Mouse (Mus musculus) left cerebral cortex, postnatal 14 days (tissue): ENCODE measurements around the gene Cyb5rl. TPM values are rescaled to one million over a fixed set of nuclear protein-coding genes. Genes with fewer than 3 reads are reported as not detected.
"Not testable (repeated sequence)": the region's sequence is repeated elsewhere in the genome, so short reads cannot be mapped to it uniquely, and the experiment has no call there.

Experiments
- DNase-seq, 2 experiments: peaks; one replicate each; pipeline ENCODE4 v3.0.0; 2021 to 2022; ENCODE audit warnings: low spot score in 2 of 2, mixed read lengths in 1 of 2
- intact Hi-C: fragments of 180-260 bp; cut with DNase I; formaldehyde crosslinking; loops from one replicate; pipeline ENCODE4 v1.15.1; 2025
- total RNA-seq, 2 experiments: library from RNA; stranded (reverse); gene quantifications; 2 replicates each; pipeline ENCODE4 v1.2.3; 2021

Cyb5rl gene
- total RNA-seq, 2 experiments from 2014 or later = 4.6 to 7.7 TPM

DNA sequence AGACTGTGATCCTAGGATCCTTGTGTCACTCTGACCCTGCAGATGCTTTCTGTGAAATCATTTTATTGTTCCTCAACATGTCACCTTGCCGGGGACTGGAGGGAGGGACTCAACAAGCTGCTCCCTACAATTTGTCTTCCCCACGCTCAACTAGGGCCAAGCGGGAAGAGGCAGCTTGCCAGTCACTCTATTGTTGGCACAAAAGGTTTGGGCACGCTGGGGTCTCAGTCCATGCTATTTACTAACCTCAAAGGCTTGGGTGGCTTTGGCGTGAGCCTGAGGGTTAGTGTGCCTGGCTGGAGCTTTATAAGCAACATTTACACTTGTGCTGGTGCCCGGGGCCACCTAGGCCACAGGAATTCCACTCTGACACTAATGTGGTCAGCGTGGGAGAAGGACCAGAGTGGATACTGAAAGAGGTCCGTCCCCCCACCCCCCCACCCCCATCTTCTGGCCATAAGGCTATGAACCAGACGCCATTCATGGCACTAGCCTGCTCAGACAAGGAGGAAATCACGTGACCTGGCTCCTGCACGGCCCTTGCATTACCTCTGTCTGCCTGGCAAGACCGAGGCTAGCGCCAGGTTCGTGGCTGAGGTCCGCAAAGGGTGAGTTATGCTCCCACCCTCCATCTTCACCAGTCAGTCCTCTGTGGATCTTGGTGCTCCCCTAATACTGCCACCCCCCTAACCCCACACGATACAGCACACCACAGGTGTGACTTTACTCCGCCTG lies 32.2 kb downstream of the Cyb5rl start:
- intact Hi-C loops = no loop called here
- no peak for DNase-seq

DNA sequence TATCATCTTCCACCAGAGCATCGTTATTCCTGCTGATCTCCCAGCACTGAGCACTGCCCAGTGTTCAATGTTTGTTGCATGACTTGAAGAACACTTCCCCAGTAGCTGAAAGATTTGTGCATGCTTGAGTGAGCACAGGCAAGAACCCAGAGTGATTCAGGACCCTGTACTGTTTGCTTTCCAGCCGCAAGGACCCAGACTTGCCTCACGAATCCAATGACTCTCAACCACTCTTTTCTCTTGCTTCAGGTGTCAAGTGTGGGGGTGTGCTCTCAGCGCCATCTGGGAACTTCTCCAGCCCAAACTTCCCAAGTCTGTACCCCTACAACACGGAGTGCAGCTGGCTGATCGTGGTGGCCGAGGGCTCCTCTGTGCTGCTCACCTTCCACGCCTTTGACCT lies 35.4 kb downstream of the Cyb5rl start:
- no peak for DNase-seq
- intact Hi-C loops = no loop called here

DNA sequence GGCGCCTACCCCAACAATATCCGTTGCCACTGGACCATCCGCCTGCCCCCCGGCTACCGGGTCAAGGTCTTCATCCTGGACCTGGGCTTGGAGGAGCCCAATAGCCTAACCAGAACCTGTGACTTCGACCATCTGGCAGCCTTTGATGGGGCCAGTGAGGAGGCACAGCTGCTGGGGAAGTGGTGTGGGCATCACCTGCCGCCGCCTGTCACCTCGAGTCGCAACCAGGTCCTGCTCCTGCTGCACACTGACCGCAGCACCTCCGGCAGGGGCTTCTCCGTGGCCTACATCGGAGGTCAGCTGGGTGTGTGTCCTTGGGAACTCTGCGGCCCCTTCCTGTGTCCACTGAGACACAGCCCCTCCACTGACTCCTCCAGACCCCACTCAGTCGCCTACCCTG lies 40.0 kb downstream of the Cyb5rl start:
- intact Hi-C loops = no loop called here
- DNase-seq = no peak

DNA sequence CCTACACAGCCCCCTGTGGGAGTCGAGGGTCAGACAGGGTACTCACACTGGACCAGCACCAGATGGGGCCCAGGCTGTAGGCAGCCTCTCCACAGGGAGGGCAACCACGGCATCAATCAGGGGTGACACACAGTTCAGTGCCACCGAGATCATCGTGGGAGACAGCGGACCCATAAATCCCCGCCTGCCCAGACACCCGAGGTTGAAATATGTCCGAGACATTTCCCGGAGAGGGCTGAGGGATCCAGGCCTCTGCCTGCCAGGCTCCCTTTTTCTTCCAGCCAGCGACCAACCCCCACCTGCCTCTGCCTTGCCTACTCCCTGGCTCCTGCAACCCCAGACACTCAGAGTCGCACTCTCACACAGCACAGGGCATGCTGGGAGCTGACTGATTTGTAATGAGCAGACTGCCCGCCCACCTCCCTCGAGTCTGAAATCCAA lies 41.5 kb downstream of the Cyb5rl start:
- peak; percentile 34 to 37 for DNase-seq
- intact Hi-C loops = no loop called here

DNA sequence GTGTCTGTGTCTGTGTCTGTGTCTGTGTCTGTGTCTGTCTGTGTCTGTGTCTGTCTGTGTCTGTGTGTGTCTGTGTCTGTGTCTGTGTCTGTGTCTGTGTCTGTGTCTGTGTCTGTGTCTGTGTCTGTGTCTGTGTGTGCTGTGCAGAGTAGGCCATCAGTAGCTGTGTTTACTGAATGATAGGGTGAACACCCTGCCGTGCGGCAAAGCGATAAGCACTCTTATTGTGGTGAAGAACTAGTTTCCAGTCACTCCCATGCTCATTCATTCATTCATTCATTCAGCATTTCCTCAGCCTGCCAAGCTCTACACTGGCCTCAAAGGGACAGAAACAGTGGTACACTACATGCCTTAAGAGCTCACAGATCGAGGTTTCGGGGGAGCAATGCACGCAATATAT lies 42.4 kb downstream of the Cyb5rl start:
- DNase-seq, intact Hi-C loops: not testable (repeated sequence)

DNA sequence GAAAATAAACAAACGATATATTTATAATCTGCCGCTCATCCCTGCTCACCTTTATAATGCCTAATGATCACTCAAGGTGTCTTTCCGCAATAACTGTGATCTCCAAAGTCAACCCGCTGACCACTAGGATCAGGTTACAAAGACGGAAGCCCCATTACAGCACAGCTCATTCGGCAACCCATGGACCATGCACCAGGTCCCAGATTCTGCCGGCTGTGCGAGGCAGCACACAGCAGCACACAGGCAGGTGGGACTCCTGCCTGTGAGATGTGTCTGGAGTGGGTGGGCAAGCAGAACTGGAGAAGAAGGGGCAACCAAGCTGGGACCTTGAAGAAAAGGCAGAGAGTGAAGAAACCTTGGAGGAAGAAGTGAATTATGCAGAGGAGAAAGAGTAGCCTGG lies 47.5 kb downstream of the Cyb5rl start:
- no peak for DNase-seq
- intact Hi-C loops = no loop called here

DNA sequence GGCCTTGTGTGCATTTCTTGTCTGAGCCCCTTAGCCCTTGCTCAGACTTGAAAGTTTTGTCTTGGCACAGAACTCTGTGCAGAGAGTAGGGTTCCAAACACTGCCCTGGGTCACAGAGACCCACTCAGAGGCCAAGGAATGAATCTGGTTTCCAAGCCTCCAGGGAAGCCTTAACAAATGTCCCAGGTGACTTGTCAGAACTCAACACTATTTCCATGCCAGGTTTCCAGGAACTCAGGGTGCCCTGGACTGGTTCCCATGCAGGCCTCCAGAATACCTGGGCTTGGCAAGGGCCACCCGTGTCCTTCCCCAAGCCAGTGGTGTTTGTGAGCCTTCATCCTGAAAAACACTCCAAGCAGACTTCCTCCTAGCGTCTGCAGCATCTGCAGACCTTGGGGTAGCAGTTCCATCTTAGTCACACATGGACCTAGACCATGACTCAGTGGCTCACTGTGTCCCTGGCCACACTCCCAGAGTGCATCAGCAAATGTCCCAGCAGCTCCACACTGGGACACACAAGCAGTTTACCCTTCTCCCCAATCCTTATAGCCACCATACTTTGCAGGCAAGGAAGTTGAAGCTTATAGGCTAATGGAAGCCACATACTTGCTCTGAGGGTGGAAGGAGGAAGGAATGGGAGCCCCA lies 51.1 kb downstream of the Cyb5rl start:
- intact Hi-C loops = no loop called here
- no peak for DNase-seq

DNA sequence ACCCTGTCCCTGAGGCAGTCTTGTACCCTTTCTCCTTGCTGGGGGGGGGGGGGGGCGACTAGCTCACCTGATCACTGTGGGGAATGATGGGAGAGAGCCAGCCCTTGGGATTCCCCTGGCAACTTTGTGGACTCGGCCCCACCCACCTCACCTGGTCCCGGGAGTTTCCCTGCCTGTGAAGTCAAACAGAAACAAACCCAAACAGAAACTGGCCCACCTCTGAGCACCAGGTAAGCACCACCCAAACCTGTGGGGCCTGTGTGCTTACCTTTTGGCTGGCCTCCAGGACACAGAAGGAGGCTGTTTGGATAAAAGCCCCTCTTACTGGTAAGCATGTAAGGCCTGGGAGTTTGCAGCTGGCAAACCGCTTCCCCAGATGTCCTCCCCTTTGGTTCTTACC lies 52.3 kb downstream of the Cyb5rl start:
- no peak for DNase-seq
- intact Hi-C loops = no loop called here

DNA sequence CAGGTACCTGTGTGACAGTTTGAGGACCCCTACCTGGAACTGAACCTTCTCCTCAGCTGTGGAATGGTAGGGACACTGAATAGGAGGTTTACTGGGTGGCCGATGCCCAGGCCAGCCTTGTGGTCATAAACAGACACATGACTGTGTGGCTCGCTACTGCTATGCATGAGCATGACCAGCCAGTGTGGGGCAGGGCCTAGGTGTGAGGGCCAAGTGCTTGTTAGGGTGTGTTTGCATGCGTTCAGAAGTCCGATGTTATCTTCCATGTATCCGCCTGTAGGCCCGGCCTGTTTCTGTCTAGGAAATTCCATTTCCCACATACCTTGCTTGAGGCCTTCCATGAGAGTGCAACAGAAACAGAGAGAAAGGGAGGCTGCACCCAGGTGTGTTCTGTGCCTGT lies 53.9 kb downstream of the Cyb5rl start:
- DNase-seq = no peak
- intact Hi-C loops = no loop called here

DNA sequence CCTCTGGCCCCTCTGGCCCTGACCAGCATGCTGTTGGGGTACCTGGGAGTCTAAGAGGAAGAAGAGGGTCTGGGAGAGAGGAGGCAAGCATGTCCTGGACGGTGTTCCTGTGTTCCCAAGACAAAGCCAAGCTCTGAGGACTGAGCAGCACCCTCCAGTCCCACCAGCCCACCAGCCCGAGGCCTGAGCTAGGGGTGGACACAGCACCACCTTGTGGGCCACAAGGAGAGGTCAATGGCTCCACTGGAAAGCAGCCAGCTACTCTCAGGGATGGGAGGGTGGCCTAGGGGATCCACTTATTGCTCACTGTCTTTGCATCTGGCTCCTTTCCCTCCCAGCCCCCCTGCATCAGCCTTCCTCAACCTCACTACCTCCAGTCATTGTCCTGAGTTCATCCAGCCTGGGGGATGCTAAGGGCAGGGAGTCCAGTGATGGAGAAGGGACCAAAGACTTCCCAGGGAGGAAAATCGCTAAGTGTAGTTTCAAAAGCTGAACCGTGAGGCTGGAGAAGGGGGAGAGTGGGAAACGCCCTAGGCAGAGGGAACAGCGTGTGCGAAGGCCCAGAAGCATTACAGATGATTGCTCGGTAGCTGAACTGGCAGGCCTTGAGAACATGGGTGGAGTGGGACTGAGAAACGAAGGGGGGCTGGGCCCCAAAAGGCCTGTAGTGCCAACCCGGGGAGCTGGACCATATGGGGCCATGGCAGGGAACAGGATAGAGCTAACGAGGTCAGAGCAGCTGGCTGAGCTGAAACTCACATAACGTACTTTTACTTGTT lies 54.6 kb downstream of the Cyb5rl start:
- intact Hi-C loops = no loop called here
- no peak for DNase-seq

DNA sequence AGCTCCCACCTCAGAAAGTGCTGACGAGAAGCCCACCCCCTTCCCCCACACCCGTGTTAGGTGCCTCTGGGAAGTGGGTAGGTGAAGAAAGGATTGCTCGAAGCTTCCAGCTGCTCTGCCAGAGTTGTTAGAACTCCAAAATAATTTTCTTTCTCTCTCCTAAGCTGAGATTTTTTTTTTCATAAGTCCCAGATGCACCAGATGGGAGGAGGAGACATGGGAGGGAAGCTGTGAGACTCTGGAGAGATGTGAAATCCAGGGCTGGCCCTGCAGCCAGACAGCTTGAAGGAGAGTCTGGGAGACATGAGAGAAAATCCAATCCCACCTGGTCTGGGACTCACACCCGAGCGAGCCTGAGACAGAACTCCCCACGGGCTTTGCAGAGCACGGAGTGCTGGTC lies 57.6 kb downstream of the Cyb5rl start:
- intact Hi-C loops = no loop called here
- peak in 1 of 2 experiments; percentile 64 for DNase-seq

DNA sequence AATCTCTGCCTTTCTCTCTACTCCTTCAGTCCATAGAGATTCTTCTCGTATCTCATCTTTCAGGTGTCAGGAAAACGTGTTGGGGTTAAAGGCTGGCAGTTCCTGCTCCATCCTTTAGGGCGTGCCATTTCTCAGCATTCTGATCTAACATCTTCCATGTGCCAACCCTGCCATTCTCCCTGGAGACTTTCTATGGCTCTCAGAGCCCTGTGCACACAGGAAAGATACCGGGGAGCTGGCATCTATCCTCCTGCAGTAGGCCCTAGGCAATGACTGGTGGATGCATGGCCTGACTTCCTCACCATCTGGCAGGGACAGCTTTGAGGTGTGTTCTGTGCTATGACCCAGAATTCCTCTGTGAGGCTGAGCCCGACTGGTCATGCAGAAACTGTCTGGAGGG lies 58.3 kb downstream of the Cyb5rl start:
- intact Hi-C loops = no loop called here
- no peak for DNase-seq

DNA sequence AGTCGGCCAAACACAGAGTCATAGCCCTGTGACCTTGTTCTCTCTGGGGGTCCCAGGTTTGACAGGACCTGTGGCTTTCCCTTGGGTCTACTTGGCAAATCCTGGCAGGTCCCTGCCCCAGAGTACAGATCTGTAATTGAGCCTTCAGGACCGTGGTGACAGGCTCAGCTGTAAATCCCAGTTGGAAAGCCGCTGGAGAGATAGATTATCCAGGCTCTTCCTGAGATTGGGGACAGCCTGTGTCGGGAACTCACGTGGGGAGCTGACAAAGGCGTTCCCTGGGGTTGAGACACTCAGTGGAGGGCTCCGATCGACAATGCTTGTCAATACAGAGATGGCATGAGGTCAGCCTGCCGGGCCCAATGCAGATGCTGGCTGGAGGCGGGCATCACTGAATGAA lies 59.6 kb downstream of the Cyb5rl start:
- DNase-seq = no peak
- intact Hi-C loops = no loop called here

DNA sequence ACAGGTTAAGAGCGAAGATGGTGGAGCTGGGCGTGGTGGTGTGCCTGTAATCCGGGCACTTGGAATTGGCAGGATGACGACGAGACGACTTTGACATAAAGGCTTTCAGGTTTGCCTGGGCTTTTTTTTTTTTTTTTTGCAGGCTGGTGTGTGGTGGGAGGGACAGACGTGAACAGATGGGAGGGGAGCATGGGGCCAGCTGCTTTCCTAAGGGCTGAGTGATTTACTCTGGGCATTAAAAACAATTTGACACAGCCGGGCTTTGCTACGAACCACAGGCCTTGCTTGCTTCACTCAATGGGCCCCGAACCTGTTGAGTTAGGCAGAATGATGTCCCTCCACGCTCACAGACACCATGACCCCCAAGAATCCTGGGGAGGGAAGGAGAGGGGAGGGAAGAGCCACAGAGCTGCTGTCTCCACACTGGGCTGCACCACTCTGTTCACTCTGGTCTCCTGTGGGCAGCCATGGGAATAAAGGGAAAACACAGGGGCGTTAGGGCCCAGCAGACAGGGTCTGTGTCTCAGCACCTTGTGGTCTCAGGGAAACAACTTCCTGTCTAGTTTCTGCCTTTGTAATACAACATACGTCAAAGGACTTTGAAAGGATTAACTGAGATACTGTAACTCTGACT lies 60.2 kb downstream of the Cyb5rl start:
- intact Hi-C loops = no loop called here
- DNase-seq = no peak

DNA sequence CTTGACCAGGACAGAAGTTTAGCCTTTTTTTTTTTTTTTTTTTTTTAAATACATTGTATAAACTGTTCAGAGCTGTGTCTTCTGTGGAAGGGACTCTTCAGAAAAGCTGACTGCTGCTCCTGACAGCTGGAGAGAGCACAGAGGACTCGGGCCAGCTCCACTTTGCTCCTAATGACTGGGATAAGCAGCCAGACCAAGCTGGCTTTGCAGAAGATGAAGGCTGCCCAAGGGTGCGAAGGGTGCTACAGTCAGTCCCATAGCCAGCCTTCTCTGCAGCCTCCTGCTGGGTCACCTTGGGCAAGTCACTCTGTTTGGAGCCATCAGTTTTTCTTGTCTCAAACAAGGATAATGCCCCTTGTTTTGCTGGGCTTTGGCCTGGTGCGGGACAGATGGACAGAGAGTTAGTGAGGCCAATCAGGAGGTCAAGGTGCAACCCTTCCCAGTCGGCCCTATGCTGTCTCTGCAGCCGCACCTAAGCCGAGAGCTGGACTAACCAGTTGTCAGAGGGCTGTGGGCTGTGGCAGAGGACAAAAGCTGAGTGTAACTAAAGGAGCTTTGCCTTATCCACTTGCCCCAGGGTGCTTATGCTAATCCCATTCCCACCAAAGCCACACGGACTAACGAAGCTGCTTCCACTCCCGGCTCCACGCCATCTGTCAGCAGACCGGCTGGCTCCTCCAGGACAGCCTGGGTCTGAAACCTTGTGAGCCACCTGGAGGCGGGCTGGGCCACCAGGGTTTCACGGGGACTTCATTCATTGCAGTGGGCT lies 61.3 kb downstream of the Cyb5rl start:
- intact Hi-C loops = no loop called here
- no peak for DNase-seq

DNA sequence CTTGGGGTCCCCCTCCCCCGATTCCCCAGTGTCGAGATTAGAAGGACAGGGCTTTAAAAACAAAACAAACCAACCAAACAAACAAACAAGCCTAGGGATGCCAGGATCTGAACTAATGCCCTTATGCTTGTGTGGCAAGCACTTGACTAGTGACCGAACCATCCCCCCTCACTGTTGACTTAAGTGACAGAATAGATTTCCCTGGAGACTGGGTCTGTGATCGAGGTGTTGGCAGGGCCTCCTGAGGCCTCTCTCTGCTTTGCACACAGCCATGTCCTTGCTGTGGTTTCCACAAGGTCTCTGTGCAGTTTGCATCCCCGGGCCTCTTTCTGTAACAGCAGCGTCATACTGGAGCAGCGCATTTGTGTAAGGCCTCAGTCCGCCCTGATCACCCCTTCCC lies 62.6 kb downstream of the Cyb5rl start:
- DNase-seq = no peak
- intact Hi-C loops = no loop called here

DNA sequence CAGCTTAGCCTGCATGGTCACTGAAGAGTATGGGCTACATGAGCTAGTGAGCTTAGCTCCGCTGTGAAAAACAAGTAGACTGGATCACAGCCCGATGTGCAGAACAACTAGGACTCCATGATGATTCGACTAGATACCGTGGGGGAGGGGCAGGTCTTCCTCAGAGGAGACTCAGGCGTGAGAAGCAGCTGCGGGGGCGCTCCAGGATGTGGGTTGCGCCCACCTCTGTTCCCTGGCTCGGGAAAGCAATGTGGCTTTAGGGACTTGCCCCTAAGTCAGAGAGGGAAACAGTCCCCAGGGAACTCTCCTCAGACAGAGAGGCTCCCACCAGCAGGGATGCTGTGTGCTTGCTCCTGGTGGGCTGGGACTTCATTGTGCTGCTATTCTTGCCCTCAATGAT lies 63.7 kb downstream of the Cyb5rl start:
- intact Hi-C loops = no loop called here
- peak; percentile 44 to 62 for DNase-seq

DNA sequence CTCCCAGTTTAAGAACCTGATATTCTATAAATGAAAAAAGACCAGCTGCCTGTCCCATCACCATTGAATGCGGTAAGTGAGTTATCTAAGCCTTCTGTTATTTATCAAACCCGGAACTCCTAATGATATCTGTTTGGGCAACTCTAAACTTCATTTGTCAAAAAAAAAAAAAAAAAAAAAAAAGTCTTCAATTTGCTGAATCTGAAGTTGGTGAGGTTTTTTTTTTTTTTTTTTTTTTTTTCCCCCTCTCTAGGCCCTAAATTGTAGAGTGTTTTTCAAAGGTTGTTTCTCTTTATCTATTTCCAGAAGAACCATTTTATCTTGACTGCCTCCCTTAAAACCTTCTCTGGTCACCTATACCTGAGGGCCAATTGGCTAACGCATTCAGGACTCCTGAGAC lies 68.1 kb downstream of the Cyb5rl start:
- DNase-seq = no peak
- intact Hi-C loops = no loop called here

DNA sequence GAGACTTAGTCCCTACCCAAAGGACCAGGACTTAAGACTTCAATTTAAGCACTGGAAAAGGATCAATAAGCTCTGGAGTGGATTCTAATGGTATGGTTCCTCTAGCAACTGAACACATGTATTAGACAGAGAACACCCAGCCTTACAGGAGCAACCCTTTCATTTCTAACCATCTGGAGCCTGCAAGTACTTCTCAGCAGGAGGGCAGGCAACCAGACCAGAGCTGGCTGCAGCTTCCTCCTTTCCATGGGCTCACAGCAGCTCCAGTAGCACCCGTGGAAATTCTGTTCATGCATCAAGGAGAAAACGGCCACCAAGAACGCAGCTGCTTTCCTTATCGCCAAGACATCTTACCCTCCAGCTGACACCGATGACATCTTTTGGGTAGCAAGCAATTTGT lies 68.9 kb downstream of the Cyb5rl start:
- intact Hi-C loops = no loop called here
- no peak for DNase-seq
